Mouse (Mus musculus): ENCODE data around the gene Kera. TPM values are rescaled to one million over a fixed set of nuclear protein-coding genes. Genes with fewer than 3 reads are reported as not detected.

The Kera gene
- polyA plus RNA-seq, 1 experiment from 2014 or later = 0.27 TPM

GRCm38 (mm10) chr10:97624381-97624780 lies 17.7 kb downstream of the Kera start:
- WGBS = 81% methylated on average over 2 of the region's 2 CpGs
- Histone ChIP-seq H3K9me3 (no peaks in the 10 kb centered on the region), H3K27ac (no peak overlapping the region), H3K27me3 (ENCODE audit: insufficient read depth, poor library complexity, severe bottlenecking) (no peaks in the 10 kb centered on the region), H3K4me3 (no peak overlapping the region), H3K36me3 (no peaks in the 10 kb centered on the region), H3K4me1 (replicated peaks) (no peaks in the 10 kb centered on the region)
- no peak for DNase-seq (ENCODE audit: low spot score)

GRCm38 (mm10) chr10:97625116-97625515 lies 18.4 kb downstream of the Kera start:
- 70% methylated on average over 4 of the region's 4 CpGs for WGBS
- Histone ChIP-seq H3K4me1 (replicated peaks) (no peaks in the 10 kb centered on the region), H3K27ac (no peak overlapping the region), H3K27me3 (ENCODE audit: insufficient read depth, poor library complexity, severe bottlenecking) (no peaks in the 10 kb centered on the region), H3K36me3 (no peaks in the 10 kb centered on the region), H3K4me3 (no peak overlapping the region), H3K9me3 (no peaks in the 10 kb centered on the region)
- no peak for DNase-seq (ENCODE audit: low spot score)

- Histone ChIP-seq H3K9me3 (no peaks in the 10 kb centered on the region), H3K27ac (no peak overlapping the region), H3K4me3 (no peak overlapping the region), H3K36me3 (no peaks in the 10 kb centered on the region), H3K4me1 (replicated peaks) (no peaks in the 10 kb centered on the region), H3K27me3 (ENCODE audit: insufficient read depth, poor library complexity, severe bottlenecking) (no peaks in the 10 kb centered on the region)
- 84% methylated on average over 1 of the region's 1 CpGs for WGBS
- DNase-seq (ENCODE audit: low spot score) = no peak
These were observed 19.9 kb downstream of the Kera start for GRCm38 (mm10) chr10:97626543-97626942.

GRCm38 (mm10) chr10:97631061-97631460 lies 24.4 kb downstream of the Kera start:
- Histone ChIP-seq H3K9me3 (no peaks in the 10 kb centered on the region), H3K36me3 (no peaks in the 10 kb centered on the region), H3K4me3 (no peak overlapping the region), H3K4me1 (replicated peaks) (no peaks in the 10 kb centered on the region), H3K27ac (no peak overlapping the region), H3K27me3 (ENCODE audit: insufficient read depth, poor library complexity, severe bottlenecking) (no peaks in the 10 kb centered on the region)
- no peak for DNase-seq (ENCODE audit: low spot score)
- 89% methylated on average over 3 of the region's 3 CpGs for WGBS

- H3K4me3 ChIP-seq = no peak overlapping the region
- no peak for DNase-seq (ENCODE audit: low spot score)
- 86% methylated on average over 2 of the region's 2 CpGs for WGBS
- H3K27me3 ChIP-seq (ENCODE audit: insufficient read depth, poor library complexity, severe bottlenecking) = no peaks in the 10 kb centered on the region
- H3K27ac ChIP-seq = no peak overlapping the region
- no peaks in the 10 kb centered on the region for H3K36me3 ChIP-seq
- no peaks in the 10 kb centered on the region for H3K9me3 ChIP-seq
- H3K4me1 ChIP-seq (replicated peaks) = no peaks in the 10 kb centered on the region
These were observed 35.2 kb downstream of the Kera start for GRCm38 (mm10) chr10:97641926-97642325.

- WGBS = 85% methylated on average over 2 of the region's 2 CpGs
- no peaks in the 10 kb centered on the region for H3K4me1 ChIP-seq (replicated peaks)
- no peak within 1 kb of the TSS for H3K27ac ChIP-seq
- H3K9me3 ChIP-seq = no peaks in the 10 kb centered on the region
- H3K4me3 ChIP-seq = no peak within 1 kb of the TSS
- no peaks in the 10 kb centered on the region for H3K36me3 ChIP-seq
- H3K27me3 ChIP-seq (ENCODE audit: insufficient read depth, poor library complexity, severe bottlenecking) = no peaks in the 10 kb centered on the region
- no peak for DNase-seq (ENCODE audit: low spot score)
These were observed 37.1 kb downstream of the Kera start, which contains the start of gene Epyc for GRCm38 (mm10) chr10:97643768-97644167. TSS of gene Epyc (plus strand) at chr10:97644068.

- Histone ChIP-seq H3K27me3 (ENCODE audit: insufficient read depth, poor library complexity, severe bottlenecking) (no peaks in the 10 kb centered on the region), H3K27ac (no peak overlapping the region), H3K4me1 (replicated peaks) (no peaks in the 10 kb centered on the region), H3K9me3 (no peaks in the 10 kb centered on the region), H3K4me3 (no peak overlapping the region), H3K36me3 (no peaks in the 10 kb centered on the region)
- no peak for DNase-seq (ENCODE audit: low spot score)
- WGBS = 79% methylated on average over 2 of the region's 2 CpGs
These were observed 43.7 kb downstream of the Kera start for GRCm38 (mm10) chr10:97650334-97650733.

- Histone ChIP-seq H3K9me3 (no peaks in the 10 kb centered on the region), H3K4me1 (replicated peaks) (no peaks in the 10 kb centered on the region), H3K27ac (no peak overlapping the region), H3K36me3 (no peaks in the 10 kb centered on the region), H3K4me3 (no peak overlapping the region), H3K27me3 (ENCODE audit: insufficient read depth, poor library complexity, severe bottlenecking) (no peaks in the 10 kb centered on the region)
- DNase-seq (ENCODE audit: low spot score) = no peak
- 95% methylated on average over 1 of the region's 1 CpGs for WGBS
These were observed 52.8 kb downstream of the Kera start for GRCm38 (mm10) chr10:97659489-97659888.

Other genes starting within 250 kb of the Kera start
- 3.6 and 5.7 TPM in 2 replicates for gene Dcn, start 127.3 kb upstream of the Kera start, polyA plus RNA-seq (2016; fragmentation: Nextera tagmentation; extraction: Ambion mirVana)
- gene Lum, start 41.8 kb upstream of the Kera start, polyA plus RNA-seq (2016; fragmentation: Nextera tagmentation; extraction: Ambion mirVana) = 42.3 and 50.8 TPM in 2 replicates
- 0.12 and 0.89 TPM in 2 replicates for gene Epyc, start 37.2 kb downstream of the Kera start, polyA plus RNA-seq (2016; fragmentation: Nextera tagmentation; extraction: Ambion mirVana)
- gene Ccer1, start 86.2 kb downstream of the Kera start, polyA plus RNA-seq (2016; fragmentation: Nextera tagmentation; extraction: Ambion mirVana) = 0.09 TPM in 1 of 2 replicates, not detected in the other
- gene C030005K15Rik, start 119.9 kb downstream of the Kera start, polyA plus RNA-seq (2016; fragmentation: Nextera tagmentation; extraction: Ambion mirVana) = not detected in 2 replicates

Measured in hindbrain, embryonic 10.5 days (tissue).